Mouse (Mus musculus): Measurements from ENCODE around the gene Reep3.

Reep3 gene

DNA sequence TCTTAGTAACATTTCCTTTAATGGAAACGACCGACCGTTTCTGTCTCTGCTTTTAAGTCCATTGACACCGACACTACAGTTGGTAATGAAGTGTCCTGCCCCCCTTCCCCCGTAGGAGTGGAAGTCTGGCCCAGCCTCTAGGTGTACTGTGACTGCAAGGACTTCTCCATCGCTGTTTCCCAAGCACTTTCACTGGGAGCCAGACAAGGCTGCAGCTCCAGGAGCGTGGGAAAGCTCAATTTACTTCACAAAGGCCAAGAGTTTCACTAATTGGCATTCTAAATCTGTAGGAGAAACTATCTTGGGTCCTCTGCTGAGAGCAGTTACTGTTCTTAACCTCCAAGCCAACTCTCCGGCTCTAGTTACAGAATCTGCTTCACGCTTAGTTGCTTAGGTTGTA, 43.3 kb downstream of the Reep3 start:
- no peak for DNase-seq (ENCODE audit: low spot score in 2 of 2)

DNA sequence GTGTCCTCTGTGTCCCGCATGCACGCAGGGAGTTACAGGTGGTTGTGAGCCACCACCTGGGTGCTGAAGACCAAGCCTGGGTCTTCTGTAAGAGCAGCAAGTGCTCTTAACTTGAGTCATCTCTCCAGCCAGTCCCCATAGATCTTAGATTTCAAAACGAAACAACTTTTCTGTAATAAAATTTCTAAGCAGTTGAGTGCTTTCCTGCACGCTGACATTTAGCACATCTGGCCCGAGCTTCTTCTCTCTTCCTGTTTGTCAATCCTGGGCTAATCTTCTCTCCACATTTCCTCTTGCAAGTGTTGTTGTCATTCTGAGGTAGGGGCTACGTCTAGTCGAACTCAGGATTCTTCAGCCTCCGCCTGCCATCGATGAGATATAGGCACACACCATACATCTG, 44.3 kb downstream of the Reep3 start:
- DNase-seq (ENCODE audit: low spot score in 2 of 2) = no peak

DNA sequence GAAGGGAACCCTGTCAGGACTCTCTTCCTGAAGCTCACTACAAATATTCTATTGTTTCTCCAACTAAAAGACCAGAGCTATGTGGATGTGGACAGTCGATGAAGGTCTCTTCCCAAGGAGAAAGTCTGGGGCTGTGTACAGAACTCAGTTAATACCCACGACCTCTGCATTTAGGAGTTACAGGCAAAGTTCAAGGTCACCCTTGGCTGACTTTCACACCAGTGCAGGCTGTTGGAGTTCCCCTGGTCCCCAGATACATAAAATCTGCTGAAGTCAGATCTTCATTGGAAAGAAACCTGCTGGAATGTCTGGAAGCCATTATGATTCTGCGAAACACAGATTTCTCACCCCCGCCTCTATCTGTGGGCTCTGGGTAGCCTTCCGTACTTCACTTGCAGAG, 45.3 kb downstream of the Reep3 start:
- no peak for DNase-seq (ENCODE audit: low spot score in 2 of 2)

DNA sequence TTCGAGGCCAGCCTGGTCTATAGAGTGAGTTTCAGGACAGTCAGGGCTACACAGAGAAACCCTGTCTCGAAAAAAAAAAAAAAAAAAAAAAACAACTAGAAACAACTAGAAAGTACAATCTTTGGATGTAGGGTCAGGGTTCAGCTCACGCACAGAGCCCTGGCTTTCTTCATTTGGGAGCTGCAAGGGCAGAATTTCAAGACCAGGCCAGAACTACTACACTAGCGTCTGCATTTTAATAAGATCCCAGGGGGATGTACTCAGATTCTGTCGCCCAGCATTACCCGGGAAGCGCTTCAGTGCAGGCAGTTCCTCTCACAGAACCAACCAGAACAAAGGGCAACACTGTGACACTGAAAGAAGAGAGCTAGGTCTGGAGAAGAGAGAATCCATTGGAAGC, 46.0 kb downstream of the Reep3 start:
- no peak for DNase-seq (ENCODE audit: low spot score in 2 of 2)

DNA sequence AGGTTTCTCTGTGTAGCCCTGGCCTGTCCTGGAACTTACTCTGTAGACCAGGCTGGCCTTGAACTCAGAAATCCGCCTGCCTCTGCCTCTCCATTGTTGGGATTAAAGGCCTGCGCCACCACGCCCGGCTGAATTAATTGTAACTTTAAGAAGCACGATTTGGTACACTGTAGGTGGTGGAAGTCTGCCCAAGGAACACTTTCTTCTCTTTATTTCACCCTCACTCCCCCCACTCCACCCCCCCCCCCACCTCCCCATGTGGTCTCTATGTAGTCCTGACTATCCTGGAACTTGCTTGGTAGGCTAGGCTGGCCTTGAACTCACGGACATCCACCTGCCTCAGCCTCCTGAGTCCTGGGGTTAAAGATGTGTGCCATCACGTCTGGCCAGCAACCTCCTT, 47.1 kb downstream of the Reep3 start:
- no peak for DNase-seq (ENCODE audit: low spot score in 2 of 2)

DNA sequence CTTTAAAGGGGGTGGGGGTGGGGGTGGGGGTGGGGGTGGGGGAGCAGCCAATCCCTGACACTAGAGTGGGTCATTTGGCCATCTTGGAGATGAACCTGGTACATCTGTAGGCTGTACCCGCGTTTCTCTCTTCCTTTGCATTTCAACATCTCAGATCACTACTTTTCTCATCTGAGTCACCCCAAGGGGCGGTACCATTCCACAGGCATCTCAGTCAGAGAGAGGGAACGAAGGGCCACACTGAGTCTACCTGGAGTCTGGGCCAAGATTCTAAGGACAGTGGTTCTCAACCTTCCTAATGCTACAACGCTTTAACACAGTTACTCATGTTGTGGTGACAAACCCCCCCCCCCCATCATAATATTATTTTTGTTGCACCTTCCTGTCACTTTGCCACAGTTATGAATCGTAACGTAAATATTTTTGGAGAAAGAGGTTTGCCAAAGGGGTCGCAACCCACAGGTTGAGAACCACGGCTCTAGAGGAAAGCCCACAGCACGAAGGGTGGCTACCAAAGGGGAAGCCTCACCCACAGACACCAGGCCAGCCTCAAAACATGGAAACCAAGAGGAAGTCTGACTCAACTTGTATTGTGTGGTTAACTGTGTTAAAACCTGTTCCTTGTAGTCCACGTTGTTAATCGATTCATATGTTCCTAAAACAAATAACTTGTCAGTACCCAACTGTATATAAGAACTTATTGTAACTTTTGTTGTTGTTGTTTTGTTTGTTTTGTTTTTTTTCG, 47.7 kb downstream of the Reep3 start:
- no peak for DNase-seq (ENCODE audit: low spot score in 2 of 2)

DNA sequence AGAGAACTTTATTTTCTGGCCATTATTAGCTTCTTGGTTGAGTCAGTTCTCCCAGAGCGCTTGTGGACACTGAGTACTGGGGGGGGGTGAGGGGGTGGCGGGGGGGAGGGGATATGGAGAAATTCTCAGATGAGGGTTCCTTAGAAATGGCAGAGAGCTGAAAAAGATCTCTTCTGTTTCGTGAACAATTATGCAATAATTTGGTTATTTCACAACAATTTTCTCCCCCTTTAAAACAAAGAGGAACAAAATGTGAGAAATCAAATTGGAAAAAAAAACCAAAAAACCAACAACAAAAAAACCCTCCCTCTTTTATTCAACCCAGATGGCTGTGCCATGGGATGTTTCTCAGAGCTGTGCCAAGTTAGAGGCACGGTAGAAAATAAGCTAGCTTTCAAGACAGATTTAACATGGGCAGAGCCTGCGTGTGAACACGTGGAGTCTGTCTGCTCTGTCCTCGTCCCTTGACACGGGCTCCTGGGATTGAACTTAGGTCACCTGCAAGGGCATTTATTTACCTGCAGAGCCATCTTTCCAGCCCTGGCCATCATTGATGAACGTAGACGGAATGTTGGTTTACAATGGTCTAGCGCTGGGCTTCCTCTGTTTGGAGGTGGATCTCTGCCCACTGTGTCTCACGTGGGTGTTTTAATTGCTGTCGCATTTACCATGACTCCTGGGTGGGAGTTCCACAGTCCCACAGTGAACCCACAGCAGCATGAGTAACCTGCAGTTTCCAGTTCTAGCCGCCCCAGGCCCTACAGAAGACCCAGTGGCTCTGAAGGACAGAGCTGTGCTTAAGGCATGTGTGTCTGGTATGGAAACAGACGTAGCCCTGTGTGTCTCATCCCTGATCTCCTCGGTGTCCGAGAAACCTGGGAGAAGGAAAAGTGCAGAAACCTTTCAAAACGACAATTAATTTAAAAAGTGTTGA, 48.8 kb downstream of the Reep3 start:
- DNase-seq (ENCODE audit: low spot score in 2 of 2) = no peak

DNA sequence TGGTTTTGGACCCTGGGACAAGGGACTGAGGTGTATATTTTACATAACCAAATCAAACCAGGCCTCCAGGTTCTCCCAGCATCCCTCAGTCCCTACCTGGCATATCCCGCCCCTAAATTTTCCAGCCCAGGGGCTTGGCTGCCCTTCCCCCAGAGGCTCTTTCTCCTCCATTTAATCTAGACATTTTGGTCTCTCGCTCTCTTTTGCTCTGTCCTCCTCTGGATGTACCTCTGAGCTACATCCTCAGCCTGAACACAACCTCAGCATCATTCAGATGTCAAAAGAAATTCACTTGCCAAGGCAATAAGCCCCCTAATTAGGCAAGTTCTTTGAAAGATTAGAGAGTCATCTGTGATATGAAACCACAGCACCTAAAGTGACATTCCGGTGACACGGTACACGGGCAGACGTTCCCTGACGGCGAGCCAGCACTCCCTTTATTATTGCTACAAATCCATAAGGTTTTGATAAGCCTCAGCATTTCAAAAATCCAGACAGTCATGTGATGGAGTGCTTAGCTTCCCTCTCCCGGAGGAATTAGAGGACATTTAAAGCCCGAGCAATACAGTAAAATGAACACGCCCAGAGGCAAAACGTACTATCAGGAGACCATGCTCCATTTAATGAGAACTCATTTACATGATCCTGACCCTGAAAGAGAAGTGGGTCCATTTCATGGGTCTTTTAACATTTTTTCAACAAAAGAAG, 51.4 kb downstream of the Reep3 start:
- DNase-seq (ENCODE audit: low spot score in 2 of 2) = no peak

DNA sequence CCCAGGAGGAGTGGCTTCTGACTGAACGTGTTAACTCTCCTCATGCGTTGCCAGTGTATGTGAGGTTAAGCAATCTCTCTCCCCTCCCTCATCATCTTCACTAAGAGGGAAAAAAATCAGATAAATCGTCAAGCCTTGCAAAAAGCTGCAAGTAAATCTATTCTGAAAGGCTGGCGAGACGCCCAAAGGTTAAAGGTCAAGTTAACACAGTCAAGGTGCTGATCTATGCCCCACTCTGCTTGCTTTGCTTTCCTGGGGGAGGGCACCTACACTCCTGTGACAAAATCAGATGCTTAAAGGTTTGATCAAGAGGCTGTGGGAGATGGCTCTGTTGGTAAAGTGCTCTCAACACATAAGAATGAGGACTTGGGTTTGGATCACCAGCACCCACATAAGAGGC, 52.4 kb downstream of the Reep3 start:
- DNase-seq (ENCODE audit: low spot score in 2 of 2) = no peak

DNA sequence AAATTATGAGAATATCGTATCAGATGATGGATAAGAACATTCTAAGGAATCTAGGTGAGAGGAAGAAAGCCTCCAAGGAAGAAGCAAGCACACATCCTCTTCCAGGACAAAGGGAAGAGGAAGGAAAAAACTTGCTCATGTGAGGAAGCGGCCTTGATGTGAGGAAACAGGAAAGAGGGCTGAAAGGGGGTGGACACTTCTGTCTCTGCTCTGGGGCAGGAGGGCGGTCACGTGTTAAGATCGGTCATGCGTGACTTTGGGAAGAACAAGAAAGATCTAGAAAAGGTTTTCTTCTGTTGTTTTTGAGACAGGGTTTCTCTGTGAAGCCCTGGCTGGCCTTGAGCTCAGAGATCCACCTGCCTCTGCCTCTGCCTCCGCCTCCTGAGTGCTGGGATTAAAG, 53.5 kb downstream of the Reep3 start:
- no peak for DNase-seq (ENCODE audit: low spot score in 2 of 2)

DNA sequence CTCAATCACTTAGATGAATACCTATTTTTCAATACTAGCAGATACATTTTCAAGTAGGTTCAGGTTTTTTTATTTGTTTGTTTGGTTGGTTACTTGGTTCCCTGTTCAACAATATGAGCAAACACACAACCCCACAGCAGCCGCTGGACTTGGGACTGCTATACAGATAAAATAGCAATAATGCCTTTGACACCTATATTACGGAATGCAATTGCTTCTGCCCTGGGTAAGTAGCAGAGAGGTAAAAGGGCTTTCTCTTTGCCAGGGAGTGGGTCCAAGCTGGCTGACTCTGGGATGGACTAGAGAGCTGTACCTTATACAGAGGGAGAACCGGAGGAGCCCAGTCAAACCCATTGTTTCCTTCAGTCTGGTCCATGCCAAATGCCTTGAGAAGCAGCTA, 56.3 kb downstream of the Reep3 start:
- no peak for DNase-seq (ENCODE audit: low spot score in 2 of 2)

DNA sequence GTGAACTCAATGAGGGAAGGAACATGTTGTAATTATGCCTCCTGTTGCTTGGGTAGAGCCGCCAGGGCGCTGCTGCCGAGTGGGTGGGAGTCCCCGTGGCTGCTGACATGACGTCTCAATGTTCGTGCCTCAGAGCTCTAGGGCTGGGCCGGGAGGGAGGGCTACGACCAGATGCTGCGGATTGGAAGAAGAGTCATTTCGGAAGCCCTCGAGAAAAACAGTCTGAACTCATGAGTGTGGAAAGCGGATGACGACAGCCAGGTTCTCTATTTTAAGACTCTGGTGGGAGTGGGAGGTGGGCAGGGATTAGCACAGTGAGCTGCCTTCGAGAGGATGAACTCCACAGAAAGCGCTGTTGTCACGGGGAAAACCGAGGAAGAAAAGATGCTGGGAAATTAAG, 57.7 kb downstream of the Reep3 start:
- DNase-seq (ENCODE audit: low spot score in 2 of 2) = no peak

DNA sequence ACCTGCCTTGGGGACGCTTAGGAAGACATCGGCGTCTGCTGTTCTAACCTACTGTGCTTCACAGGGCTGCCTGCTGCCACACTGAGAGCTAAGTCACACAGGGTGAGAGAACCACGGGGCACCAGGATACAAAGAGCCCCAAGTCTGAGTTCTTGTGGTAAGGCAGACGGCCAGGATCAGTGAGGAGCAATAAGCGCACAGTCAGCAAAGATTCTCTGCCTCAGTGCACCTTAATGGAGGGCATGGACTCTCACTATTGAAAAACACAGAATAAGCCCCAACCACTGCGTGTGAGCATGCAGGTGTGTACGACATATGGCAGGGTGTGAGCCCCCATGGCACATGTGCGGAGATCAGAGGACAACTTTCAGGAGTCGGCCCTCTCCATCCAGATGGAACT, 60.2 kb downstream of the Reep3 start:
- no peak for DNase-seq (ENCODE audit: low spot score in 2 of 2)

DNA sequence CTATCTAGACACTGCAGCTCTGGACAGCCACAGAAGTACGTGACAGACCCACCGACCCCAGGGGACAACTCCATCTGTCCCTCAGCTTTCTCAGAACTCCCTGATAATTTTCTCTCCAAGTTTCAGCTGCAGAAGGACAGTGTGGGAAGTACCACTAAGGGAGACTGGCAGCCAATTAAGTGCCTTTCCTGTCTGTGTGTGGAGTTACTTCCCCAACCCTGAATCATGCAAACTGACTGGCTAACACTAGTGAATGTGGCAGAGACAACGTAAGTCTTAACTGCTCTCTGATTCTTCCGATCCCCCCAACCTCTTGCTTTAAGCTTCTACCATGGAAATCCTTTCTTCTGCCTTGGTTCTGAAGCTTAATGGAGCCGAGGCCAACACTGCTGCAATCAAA, 60.6 kb downstream of the Reep3 start:
- no peak for DNase-seq (ENCODE audit: low spot score in 2 of 2)

DNA sequence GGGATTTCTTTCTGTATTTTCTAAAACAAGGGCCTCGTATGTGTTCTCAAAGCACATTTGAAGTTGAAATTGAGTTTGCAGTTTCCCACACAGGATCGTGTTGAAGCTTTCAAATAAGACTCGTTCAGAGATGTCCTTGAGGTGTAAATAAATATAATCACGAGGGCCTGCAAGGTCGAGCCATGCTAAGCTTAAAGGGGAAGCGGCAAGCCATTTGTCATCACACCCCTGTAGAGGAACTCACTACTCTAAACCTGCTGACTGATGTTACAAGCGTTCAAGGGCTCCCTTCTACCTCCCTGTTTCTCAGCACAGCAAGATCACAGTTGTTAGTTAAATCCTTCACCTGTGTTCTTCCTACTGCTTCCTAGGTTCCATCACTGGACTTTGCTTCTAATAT, 65.6 kb downstream of the Reep3 start:
- DNase-seq (ENCODE audit: low spot score in 2 of 2) = no peak

DNA sequence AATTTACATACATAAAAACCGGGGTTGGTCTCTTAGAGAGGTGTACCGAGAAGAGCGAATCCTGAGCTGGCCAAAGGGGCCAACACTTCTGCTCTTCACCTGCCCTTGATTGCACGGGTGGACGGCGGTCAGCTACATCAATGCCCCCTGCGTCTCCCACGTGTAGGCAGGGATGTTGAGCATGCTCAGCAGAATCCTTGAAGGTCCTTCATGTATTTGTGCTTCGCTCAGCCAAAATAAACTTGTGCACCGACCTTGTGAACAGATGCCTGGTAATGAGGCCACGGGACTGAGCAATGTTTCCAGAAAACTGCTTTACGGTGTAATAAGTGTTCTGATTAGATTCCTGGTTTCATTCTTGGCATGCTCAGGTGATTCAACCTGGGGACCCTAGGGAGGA, 67.4 kb downstream of the Reep3 start:
- DNase-seq (ENCODE audit: low spot score in 2 of 2) = no peak

DNA sequence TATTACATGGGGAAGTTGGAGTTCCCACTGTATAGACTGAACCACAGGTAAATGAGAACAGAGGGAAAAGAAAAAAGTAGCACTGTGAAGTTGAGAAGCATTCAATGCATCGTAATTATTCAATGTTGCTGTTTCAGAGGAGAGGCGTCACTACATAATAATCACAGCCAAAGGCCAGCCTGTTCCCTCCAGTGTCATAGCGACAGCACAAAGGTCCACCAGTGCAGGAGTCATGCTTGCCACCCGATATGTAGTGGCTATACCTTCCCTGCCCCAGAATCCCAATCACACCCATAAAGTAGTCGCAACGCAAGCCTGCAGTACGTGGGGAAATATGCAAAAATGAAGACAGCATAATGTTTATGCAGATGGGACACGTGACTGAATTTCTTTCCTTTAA, 70.4 kb downstream of the Reep3 start:
- DNase-seq (ENCODE audit: low spot score in 2 of 2) = no peak

DNA sequence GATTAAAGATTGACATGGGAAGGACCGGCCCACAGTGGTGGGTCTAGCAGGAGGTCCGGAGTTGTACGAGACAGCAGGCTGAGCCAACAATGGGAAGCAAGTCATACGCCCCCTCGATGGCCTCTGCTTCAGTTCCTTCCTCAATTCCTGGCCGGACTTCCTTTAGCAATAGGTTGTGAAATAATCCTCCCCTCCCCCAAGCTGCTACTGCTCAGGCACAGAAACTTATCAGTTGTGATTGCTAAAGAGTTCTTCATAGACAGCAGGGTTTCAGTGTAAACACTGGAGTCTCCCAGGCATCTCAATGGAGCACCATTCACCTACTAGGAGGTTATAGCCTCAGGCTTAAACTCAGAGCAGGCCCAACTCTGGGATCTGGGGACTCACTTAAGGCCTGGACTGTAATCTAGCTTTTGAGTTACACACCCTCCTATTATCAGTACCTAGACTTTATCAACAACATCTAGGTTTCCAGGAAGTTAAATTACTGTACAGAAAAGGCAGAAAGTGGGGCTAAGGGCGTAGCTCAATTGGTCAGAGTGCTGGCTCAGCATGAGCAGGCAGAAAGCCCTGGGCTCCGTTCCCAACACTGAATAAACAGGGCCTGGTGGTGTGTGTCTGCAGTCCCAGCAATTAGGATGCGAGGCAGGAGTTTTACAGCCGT, 71.0 kb downstream of the Reep3 start:
- peak; percentile 47 to 59 for DNase-seq (ENCODE audit: low spot score in 2 of 2)

DNA sequence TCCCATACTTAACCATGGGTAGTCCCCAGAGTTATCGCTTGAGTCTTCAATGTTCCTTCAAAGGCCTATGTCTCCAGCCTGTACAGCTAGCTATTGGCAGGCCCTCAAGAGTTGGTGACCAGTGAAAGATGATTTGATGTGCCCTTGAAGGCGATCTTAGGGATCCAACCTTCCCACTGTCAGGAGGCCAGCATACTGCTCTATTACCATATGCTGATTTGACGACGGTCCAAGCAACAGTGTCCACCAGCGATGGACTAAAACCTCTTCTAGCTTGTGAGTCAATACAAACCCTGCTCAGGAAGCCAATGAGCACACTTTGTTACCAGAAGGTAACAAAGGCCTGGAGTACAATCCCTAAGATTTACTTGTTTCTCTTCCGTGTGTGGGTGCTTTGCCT, 72.4 kb downstream of the Reep3 start:
- no peak for DNase-seq (ENCODE audit: low spot score in 2 of 2)

DNA sequence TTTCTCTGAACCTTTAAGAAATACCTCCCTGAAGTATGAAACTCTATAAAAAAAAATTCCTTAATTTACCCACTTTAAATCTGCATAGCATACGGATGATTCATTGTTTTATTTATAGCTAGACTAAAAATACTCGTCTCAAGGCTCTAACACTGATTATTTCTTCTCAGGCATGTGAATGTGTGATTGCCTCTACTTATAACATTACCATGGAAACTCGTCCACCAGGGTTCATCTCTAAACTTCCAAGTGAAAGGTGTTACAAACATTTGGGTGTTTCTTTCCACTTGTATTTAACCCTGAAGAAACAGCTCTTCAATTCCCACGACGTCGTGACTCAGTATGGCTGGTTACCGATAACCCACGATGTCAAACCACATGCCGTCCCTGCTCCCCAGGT, 73.7 kb downstream of the Reep3 start:
- DNase-seq (ENCODE audit: low spot score in 2 of 2) = no peak

DNA sequence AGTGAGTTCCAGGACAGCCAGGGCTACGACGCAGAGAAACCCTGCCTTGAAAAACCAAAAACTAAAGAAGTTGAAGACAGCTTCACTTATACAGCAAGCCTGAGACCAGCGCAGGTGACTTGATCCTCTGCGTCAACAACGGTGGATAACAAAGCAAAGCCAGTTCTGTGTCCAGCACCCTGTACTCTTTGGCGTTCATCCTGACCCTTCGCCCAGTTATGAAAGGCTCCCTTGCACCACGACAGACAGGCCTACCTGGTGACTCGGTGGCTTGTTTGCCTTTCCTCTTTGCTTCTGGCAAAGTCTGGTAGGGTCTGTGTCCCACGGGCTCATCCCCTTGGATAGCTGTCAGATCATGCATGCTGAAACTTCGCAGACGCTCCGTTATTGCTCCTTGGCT, 75.3 kb downstream of the Reep3 start:
- no peak for DNase-seq (ENCODE audit: low spot score in 2 of 2)

DNA sequence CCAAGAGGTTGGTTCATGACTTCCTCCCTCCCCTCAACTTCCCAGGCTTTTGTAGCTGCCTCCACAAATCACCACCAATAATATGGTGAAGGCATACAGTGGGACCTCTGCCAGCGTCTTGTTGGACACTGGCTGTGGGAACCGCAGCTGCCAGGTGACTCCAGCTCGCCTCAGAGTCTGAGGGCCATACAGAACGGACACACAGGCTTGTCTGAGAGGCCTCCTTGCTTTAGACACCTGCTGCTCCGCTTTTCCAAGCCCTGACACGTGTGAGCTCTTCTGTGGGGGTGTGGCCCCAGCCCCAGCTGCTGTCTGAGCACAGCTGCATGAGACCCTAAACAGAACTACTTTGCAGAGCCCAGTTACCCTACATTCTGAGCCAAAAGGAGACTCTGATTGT, 77.9 kb downstream of the Reep3 start:
- no peak for DNase-seq (ENCODE audit: low spot score in 2 of 2)
